Mouse (Mus musculus) right cerebral cortex, postnatal 14 days (tissue): Measurements from ENCODE around the gene Olfr574.

Source experiments
- DNase-seq: peaks from one replicate; pipeline ENCODE4 v3.0.0; 2022

The Olfr574 gene

GRCm38 (mm10) chr7:102948167-102948566, at the start of gene Olfr574:
Gene Olfr574 (plus strand): TSS chr7:102948467.
- no peak for DNase-seq

DNA sequence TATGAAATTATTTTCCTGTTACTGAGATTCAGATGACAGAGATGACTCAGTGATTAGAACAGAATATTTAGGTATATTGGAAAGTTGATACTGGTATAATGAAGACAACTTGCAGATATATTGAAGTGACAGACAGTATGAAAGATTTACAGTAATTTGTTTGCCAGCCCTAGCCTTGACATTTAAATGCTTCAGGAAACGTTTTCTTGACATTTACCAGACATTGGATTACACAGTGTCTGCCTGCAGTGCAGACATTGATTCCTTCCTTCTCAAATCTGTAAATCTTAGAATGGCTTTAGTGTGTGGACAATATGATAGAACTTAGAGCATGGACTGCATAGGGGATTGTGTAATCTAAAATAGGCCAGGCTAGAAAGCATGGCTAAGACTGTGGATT, 33.0 kb upstream of the Olfr574 start:
- DNase-seq = no peak

DNA sequence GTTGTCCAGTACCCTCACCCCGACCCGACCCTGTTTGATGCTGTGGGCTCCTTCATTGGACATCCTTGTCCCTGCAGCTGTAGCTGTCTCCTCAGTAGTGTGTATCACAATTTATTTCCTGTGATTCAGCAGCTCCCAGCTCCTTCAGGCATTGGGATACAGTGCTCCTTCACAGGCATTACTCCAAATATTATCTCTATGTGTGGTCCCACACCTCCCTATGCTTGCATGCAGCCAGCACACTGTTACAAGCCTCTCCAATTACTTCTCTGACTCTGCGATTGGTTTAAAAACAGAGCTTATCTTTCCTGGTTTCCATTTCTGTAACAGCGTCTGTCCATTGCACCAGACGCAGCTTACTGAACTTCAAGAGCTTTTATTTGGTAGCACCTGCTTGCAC, 31.9 kb upstream of the Olfr574 start:
- DNase-seq = no peak

GRCm38 (mm10) chr7:102917032-102917875, 31.0 kb upstream of the Olfr574 start, which contains the start of gene Olfr571:
Gene Olfr571 (minus strand): TSS chr7:102917536.
- no peak for DNase-seq

- no peak for DNase-seq
These were observed 28.6 kb upstream of the Olfr574 start for GRCm38 (mm10) chr7:102919632-102920031.

GRCm38 (mm10) chr7:102924109-102924508, 24.2 kb upstream of the Olfr574 start, which contains the start of gene Olfr572:
Gene Olfr572 (plus strand): TSS chr7:102924409.
- DNase-seq = no peak

DNA sequence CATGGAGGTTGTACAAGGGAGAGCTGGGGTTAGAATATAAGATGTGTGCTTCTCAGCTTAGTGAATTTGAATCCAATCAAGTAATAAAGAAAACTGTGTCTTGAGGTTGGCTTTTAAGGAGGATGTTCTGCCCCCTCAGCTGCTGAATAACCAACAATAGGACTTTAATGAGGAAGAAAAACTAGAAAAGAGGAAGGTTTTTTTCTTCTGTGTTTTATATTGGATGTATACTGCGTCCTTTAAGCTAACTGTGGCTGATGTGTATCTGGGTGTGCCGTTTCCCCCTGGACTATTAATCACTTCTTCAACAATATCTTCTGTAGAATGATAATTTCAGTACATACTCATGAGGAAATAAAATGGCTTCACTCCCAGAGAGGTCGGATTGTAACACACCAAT, 21.2 kb upstream of the Olfr574 start:
- DNase-seq = no peak

DNA sequence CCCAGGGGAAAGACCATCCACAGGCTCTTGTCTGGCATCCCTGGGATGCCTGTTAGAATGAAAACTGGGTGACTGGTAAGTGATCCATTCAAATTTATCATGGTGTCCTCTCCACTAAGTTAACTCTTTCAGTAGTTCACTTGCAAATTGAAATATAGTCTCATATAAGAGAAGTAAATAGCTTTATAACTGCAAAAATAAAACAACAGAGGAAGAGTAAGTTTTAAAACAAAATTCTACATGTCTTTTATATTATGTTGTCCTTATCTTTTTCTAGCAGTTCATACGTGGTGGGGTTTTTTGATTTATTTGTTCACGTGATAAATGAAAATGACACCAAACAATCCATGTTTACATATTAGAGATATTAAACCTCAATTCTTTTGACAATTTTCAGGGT, 5.8 kb upstream of the Olfr574 start, which contains the start of gene Olfr573-ps1:
Gene Olfr573-ps1, minus strand, starts transcription at position 101 of the 400 bp plus-strand sequence.
- DNase-seq = no peak

DNA sequence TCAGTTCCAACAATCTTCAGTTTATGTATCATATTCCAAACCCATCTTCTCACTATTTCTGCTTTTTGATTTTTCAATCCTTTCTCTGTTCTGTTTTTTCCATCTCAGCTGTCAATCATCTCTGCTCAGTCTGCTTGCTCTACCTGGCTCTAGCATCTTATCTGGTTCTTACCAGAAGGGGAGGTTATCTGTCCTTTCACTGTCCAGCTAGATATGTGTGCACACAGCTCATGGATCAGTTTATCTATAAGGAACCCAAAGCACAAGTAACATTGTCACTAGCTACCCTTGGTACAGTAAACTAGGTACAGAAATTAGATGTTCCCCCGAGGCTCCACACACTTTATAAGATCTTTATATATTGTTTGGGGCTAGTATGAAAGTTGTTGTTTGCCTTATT, 4.8 kb upstream of the Olfr574 start:
- DNase-seq = no peak

- no peak for DNase-seq
These were observed 2.5 kb downstream of the Olfr574 start for GRCm38 (mm10) chr7:102950732-102951131.

DNA sequence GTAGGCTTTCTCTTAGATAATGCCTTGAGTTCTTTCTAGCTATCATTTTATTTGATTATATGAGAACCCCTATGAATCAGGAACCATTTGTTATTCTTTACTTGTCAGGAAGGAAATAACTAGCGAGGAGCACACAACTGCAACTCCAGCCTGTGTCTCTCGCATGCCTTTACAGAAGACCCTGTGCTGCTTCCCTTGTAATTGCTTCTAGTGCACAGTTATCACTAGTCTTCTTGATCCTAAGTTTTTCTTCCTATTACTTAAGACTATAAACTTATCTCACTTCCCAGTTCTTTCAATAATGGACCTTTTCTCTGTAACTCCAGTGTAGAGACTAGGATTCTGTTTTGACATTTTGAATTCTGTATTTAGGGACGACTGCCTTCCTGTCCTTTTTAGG, 9.9 kb downstream of the Olfr574 start:
- DNase-seq = no peak

GRCm38 (mm10) chr7:102958593-102958992, 10.3 kb downstream of the Olfr574 start, which contains the start of gene Olfr575:
Gene Olfr575 (minus strand): TSS chr7:102958775.
- no peak for DNase-seq

DNA sequence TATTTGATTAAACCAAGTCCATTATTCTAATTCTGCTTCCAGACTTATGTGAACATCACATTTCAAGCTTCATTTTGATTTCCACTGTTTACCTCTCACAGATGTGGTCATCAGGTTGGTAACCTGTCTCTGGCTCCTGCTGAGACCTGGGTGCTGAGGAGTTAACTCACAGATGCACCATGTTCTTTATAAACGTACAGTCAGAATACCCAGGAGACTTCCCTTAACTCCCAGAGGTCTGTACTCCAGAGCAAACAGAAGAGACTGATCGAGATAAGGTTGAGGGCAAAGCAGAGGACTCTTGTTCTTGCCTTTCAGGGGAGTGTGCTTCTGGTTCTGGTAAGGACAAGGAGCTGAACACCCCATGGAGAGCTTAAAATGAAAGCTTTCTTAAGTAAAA, 14.1 kb downstream of the Olfr574 start, which contains the start of gene Olfr576:
Gene Olfr576, plus strand, starts transcription at position 301 of the 400 bp plus-strand sequence.
- no peak for DNase-seq

- DNase-seq = no peak
These were observed 26.1 kb downstream of the Olfr574 start for GRCm38 (mm10) chr7:102974399-102974798.

DNA sequence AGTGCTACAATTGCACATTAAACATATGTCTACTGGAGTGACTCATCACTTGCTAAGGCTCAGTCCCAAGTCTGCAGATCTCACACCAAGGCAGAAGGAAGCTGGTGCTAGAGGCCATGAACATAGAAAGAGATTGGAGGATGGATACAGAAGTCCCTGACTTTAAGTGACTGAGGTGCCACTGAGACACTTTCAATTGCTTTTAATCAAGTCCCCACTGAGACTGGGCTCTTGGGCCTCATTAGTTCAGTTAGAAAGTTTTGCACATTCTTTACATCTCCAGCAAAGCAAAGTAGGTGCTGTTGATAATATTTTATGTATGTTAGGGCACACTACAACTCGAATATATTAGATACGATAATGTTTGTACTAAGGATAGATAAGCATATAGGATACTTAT, 27.6 kb downstream of the Olfr574 start, which contains the start of gene Olfr577:
Gene Olfr577, minus strand, starts transcription at position 101 of the 400 bp plus-strand sequence.
- no peak for DNase-seq

DNA sequence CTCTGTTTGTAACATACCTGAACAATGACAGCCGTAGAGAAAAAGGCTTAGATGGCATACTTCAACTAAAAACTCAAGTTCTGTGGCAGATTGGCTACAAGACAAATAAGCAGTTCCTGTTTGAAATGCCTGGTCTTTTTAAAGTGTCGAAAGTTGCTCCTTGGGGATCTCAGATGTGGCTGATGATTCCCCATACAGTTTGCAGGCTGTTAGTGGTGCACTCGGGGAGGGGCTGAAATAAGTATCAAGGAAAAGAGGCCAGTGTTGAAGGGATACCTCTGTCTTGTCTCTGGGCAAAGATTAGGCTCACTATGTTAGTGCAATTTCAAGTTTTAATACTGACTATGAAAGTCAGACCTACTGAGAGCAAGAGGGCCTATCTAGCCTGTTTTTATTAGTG, 41.0 kb downstream of the Olfr574 start, which contains the start of gene Olfr578:
Gene Olfr578, minus strand, starts transcription at position 101 of the 400 bp plus-strand sequence.
- no peak for DNase-seq
